Mouse (Mus musculus) stomach, postnatal 0 days (tissue): ENCODE results near the gene Slc27a5.

Source experiments
- CTCF ChIP-seq: IDR thresholded peaks from 2 replicates; pipeline ENCODE4 v1.5.1; 2016; ENCODE audit warnings: antibody characterized with exemption, low read depth, mild to moderate bottlenecking, moderate library complexity
- EP300 ChIP-seq: optimal IDR thresholded peaks from 2 replicates; pipeline ENCODE3; 2016; ENCODE audit warnings: antibody characterized with exemption

- TF ChIP-seq CTCF (no peak), EP300 (no peak)
Observed at GRCm38 (mm10) chr7:12940599-12940998, 57.4 kb downstream of the Slc27a5 start.
